Mouse (Mus musculus): ENCODE measurements around the gene Pfkm.
A peak's percentile ranks its signal among the peaks of the same experiment; 100 is the strongest.

GRCm38 (mm10) chr15:98149166-98149602 lies 56.8 kb downstream of the Pfkm start:
- peak; percentile 45 for TF ChIP-seq POLR2A (IDR thresholded peaks at IDR 0.05; ENCODE audit: insufficient read length, low read depth)
- no peak for TF ChIP-seq MYOG (IDR thresholded peaks at IDR 0.05; ENCODE audit: control insufficient read depth in 1 of 3, insufficient read depth in 1 of 3, insufficient read length in 2 of 3, low read depth in 2 of 3)

All from myocyte (in vitro differentiated cells).